Mouse (Mus musculus) erythroblast, embryonic 14.5 days (primary cell): ENCODE measurements around the gene Wdr63.

Experiments
- GATA1 ChIP-seq: IDR thresholded peaks from 2 replicates; pipeline ENCODE4 v1.6.1; 2012; ENCODE audit warnings: low read length, inconsistent platforms, mixed read lengths
- TAL1 ChIP-seq: IDR thresholded peaks from 3 replicates; pipeline ENCODE4 v1.6.1; 2012; ENCODE audit warnings: low read length, inconsistent platforms, mixed read lengths

GRCm38 (mm10) chr3:146121310-146122124 lies 13.6 kb upstream of the Wdr63 start:
- TF ChIP-seq TAL1 (no peak), GATA1 (no peak)
